Mouse (Mus musculus) thymus, postnatal 25 days (tissue): Measurements from ENCODE around the gene Smtnl2.
A peak's percentile ranks its signal among the peaks of the same experiment; 100 is the strongest.

Experiments used
- DNase-seq: peaks from one replicate; pipeline ENCODE4 v3.0.0; 2022

Gene Smtnl2

DNA sequence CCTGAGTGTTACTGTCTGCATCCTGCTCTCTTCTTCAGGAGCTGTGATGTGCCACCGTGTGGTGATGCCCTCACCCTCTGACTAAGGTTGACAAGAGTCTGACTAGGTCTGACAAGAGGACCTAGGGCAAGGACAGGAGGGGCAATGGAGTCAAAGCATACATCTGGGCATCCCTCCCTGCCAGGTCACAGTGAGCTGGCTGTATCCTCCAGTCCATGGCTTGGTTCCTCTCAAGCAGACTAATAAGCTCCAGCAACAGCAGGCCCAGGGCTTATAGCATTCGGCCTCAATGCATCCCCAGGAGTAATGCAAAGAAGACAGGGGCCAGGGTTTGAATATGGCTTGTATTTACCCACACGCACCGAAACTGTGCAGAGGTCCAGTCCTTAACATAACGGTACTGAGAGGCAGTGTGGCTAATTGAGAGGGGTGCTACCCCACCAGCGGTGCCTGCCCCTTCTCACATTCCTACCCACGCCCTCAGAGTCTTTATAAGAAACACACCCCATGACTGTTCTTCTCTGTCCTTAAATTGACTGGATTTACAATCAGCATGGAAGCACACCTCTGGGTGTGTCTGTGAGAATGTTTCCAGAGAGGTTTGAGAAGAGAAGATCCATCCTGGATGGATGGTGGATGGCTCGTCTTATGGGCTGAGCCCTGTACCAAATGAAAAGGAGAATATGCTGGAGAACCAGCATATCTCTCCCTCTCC lies 13.5 kb downstream of the Smtnl2 start:
- no peak for DNase-seq

DNA sequence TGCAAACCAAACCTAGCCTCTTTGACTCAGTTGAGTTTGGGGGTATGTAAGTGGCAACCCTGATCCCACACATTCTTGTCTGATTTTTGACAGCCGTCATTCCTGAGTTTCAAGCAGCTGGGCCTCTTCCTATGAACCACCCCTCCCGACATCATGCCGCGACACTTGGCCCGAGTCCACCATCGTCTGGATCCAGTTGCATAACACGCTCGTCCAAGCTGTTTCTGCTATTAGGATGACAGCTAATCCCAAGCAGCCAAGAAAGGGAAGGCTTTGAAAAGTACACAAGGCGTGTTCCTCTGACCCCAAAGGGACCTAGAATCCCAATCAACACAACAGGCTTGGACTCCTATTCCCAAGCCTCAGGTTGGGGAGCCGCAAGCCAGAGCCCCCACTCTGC lies 14.4 kb downstream of the Smtnl2 start:
- DNase-seq, result no peak

DNA sequence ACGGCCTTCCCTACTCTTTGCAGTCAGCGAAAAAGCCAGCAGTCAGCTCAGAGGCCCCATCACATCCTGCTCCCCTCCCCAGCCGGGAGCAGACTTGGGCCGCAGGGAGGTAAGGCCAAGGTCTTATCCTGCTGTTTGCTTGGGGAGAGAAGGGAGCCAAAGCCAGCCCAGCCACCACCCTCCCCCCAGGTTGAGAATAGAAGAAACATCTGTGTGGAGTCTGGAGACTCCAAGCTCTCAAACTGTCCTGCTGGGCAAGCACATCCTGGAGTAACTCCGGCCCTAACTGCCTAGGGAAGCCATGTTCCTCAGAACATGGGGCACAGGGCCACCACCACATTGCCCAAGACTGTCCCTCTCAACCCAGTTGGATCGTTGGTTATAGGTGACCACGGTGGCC lies 14.9 kb downstream of the Smtnl2 start:
- no peak for DNase-seq

DNA sequence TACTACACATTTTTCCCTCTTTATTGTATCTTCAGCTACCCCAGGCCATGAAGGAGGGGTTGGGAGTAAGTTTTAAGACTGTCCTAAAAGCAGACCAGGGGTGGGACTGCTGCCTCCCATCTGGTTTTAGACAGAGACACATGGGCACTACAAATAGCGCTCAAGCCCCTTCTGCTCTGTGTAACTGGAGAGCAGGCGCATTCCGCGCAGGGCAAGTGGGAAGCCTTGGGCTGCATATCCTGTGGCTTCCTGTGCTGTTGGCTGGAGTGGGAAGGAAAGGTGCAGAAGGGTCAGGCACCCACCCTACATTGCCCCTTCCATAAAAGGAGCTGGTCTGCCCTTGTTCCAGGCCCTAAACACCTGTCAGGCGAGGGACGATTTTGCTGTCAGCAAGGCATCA lies 15.9 kb downstream of the Smtnl2 start:
- DNase-seq, result no peak

DNA sequence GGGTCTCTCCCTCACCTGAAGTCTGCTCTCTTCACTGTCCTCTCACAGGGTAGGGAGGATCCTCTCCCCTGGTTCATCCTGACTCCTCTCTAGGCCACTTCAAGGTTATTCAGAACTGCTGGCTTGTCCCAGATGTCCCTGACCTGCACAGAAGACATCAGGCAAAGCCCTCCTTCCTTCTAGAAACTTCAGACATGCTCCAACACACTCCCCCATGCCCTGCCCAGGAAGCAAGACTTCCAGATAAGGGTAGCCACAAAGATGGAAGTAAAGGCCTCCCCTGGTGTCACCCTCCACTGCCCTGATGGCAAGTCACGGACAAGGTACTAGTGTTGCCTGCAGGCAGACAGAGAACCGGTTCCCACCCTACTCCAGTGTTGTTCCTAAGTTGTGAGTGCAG lies 16.8 kb downstream of the Smtnl2 start:
- no peak for DNase-seq

DNA sequence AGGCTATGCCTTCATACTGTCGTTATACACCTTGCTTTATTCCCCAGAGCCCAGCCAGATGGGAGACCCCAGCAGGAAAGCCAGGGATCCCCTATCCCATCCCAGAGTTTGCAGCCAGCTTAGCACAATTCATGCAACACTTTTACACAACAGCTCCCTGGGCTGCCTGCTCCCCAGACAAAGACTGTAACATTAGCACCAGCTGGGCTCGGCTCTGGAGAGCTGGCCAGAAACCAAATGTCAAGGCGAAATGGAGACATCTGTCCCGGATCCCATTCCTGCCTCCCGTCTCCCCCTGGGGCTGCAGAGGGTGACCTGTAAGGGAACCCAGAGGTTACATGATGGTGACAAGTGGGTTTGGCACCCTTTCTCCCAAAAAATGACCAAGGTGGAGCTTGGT lies 17.8 kb downstream of the Smtnl2 start:
- DNase-seq, result no peak

DNA sequence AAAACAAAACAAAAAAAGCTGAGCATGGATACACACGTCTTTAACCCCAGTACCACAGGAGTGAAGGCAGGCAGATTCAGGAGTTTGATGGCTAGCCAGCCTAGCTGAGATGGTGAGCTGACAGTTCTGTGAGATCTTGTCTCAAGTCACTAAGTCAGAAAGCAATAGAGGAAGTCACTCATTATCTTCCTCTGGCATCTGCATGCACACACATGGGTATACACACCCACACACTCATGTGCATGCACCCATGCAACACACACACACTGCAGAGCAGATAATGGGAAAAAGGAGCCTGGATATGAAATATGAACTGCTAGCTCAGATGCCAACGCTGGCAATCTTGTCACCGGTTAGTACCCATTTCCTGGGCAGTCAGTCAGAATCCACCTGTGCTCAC lies 18.3 kb downstream of the Smtnl2 start:
- DNase-seq, result no peak

DNA sequence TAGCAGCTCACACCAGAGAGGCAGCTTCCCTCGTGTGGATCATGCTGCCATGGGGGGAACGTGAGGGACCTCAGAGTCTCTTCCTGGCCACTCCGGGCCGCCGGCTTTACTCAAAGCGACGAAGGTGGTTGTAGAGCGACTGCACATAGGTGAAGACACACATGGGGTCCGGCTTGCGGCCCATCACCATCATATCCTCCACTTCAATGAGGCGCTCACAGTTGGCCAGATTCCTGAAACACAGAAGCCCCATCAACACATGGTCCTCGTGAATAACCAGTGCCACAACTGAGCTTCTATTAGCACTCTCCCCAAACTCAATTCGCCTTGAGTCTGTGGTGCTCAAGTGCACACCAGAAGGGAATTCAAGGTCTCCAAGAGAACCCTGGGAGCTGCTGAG lies 20.3 kb downstream of the Smtnl2 start:
- no peak for DNase-seq

DNA sequence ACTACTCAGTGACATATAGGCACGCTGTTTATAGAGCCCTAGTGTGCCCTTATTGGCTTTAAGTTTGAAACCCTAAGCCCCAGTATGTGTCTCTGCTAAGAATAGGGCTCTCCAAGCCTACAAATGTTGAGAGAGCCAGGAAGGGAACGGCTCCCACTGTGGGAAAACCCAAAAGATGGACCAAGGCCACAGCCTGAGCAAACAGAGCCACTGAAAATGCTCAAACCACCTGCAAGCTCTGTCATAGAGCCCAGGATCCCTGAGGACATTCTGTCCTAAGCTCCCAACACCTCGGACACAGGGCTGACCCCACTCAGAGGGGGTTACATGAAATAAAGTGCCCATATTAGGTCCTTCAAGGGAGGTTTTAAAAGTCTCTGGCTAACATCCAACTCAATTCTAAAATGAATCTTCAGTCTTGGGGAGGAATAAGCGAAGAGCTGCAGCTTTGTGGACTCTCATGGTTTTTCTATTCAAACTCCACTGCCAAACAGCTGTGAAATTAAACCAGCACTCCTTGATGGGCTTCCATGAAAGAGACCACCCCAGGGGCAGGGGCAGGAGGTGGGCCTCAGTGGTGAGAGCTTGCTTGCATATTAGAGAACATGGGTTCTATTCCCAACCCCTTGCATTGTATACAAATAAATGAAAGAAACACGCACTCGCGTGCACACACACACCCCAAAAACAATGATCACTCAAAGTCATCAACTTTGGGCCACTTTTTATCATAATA lies 21.9 kb downstream of the Smtnl2 start:
- DNase-seq, result no peak

DNA sequence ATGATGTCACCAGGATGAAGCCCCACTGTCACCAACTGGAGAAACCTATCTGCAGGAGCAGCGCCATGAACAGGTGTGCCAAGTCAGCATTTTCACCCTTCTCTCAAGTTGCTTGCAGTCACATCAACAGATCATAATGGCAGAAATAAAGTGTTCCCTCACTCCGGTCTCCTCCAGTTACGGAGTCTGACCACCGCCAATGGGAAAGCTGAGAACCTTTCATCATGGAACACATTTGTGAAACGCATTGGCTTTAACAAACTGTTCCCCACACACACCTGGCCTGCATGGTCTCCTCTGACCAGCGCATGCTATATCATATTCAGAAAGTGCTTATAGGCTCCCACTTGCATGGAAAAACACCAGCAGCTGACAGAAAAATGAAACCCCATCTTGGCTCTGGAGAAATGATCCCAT lies 23.4 kb downstream of the Smtnl2 start:
- DNase-seq, result no peak

DNA sequence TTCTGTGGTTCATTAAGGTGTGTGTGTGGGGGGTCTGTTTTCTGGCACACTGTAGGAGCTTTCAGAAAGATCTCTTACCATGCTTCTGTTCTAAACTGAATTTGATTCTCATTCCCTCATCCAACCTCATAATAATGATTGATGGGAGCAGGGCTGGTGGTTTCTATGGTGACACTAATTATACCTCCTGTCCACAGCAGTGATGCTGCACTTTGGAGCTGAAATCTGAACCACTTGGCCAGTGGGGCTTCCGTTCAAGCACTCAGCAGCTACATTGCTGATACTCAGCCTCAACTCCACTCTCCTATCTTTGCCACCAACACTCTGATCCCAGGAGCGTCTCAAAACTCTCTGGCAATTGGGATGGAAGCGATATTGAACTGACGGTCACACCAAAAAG lies 32.2 kb downstream of the Smtnl2 start:
- DNase-seq, result no peak

DNA sequence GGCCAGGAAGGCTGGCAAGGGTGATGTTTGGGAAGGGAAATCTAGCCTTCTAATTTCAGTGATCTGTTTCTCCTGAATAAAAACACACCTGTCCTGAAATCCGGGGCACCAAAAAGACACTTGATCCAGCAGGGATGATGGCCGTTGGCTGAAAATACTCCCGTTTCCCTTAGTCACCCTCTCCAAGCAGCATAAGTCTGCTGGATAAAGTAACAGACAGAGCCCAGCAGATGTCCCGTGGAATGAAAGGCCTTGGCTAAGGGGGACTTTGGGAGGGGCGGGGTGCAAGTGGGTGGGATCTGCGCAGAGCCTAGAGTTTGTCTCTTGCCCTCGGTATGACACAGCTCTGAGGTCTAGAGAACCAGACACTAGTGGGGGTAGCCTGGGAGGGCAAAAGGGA lies 33.3 kb downstream of the Smtnl2 start:
- DNase-seq, result no peak

DNA sequence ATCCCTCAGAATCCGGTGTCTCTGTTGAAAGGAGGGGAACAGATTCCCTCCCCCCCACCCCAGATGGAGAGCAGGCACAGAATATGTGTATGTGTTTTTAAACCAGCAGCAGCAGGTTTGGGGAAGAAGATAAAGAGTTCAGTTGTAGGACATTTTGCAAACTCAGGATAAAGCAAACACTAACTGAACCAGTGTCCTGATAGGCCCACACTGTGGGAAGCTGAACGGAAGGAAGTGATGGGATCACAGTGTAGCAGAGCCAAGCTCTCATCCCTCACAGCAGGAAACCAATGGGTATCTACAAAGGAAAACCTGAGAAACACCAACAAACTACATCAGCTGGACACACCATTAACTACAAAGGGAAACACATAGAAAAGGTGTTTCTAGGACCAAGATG lies 35.0 kb downstream of the Smtnl2 start:
- no peak for DNase-seq

DNA sequence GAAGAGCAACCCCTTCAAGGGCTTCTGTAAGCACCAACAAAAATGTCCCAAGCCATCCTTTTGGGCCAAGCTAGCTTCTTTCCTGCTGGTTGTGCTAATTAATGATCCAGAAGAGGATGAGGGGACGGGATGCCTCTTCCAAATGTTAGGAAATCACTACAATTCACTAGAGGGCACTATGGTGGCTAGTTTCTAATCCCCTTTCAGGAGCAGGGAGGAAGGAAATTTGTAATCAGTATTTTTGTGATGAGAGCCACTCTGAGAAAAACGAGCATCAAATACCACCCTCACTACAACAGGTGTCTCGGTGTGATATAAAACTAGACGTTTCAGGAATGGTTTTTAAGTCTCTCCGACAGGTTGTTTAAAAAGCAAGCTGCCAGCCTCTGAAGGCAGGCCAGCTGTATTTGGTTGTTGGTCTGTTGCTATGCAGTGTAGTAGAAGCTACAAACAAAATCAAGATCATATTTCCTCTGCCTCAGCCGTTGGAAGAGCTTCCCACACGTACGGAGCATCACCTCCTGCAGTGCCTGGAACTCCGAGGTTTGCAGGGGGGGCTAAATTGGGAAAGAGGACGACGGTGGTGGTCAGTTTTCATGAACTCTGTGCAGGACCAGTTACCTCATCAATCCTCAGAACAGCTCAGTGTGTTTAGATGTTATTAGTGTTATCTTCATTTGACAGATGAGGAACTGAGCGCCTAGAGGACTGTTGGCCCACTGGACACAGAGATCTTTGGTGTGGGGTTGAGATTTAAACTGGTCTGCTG lies 41.4 kb downstream of the Smtnl2 start:
- DNase-seq, result no peak

DNA sequence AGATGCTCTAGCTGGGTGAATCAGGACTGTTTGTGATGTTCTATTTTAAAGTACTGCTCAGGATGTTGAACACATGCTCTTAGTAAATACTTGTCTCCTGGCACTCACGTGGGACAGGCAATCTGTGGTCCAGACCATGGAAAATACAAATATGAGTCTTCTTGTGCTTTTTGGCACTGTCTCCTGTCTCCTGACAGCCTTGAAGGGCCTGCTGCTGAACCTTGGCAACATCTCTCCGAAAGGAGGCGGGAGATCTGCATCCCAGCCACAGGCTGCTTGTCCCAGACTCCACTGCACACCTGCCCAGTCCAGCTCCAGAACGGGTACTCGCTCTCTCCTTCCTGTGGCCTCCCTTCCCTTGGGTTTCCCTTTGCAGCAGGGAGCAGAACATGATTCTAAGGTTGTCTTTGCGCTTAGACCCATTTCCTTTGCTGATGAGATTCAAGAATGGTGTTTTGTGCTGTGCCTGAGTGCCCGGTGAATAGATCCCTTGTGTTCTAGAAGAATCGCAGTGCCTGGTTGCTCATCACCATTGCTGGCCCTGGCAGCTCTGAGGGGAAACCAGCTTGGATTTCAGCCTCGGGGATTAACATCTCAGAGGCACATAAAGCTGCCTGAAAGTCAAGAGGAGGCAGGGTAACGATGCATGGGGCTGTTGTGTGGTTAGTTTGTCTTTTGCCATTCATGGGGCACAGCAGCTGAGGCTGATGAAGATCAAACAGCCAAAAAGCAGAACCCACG lies 43.4 kb downstream of the Smtnl2 start:
- DNase-seq, result no peak

DNA sequence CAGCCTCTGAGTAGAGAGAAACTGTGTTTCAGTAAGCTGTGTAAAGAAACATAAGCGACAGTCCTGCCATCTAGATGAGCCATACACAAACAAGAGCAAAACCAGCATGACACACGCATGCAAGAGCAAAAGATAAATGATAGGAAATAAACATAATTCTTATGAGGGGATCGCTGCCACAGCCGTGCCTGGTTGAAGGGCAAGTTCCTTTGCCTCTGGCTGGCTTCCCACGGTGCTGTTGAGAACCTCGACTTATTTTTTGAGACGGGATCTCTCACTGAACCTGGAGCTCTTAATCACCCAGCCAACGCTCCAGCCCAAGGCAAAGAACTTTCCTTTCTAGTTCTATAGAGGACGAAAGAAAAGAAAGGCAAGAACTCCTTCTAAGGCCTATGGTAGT lies 45.4 kb downstream of the Smtnl2 start:
- DNase-seq, result no peak

DNA sequence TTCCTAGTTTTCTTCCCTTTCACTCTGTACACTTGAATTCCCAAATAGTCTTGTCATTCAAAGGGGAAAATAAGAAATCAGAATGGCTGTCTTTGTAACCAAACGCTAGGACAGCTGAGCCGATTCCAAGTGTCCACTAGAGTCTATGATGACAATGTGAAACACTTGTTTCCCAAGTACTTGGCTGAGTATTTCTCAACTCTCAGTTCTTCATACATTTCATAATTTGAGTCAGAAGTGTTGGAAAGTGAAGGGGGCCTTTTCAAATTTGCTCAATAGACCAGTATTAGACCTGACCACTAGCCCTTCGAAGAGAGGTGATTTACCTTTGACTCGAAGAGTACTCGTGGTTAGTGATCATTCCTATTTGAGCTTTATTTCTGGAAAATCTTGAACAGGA lies 47.0 kb downstream of the Smtnl2 start:
- DNase-seq, result no peak

DNA sequence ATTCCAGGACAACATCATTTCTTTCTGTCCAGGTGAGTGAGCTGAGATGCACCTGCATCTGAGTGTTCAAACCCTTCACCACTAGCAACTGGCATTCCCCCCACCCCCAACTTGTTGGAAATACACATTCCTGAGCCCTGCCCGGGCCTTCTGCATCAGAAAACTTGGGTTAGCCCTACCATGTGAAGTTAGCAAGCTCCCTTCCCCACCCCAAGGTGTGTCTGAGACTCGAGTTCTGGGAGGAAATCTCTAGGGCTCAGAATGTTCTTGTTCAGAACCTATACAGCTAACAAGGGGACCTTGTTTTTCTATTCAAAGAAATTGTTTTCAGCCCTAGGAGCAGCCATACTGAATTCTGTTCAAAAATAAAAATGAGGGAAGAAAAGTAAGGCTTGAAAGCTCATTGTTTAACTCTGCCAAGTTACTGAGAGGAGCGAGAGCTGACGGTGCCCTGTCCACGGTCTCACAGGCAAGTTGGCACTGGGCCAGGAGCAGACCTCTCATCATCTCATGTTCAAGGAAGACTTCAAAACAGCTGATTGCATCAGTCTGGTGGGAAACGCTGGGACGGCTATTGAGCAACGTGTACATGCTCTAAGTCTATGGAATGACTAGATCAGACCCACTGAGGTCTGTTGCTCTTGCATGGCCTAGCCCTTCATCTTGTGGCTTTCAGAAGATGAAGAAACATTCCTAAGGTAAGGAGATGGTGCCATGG lies 47.8 kb downstream of the Smtnl2 start:
- DNase-seq, result no peak

DNA sequence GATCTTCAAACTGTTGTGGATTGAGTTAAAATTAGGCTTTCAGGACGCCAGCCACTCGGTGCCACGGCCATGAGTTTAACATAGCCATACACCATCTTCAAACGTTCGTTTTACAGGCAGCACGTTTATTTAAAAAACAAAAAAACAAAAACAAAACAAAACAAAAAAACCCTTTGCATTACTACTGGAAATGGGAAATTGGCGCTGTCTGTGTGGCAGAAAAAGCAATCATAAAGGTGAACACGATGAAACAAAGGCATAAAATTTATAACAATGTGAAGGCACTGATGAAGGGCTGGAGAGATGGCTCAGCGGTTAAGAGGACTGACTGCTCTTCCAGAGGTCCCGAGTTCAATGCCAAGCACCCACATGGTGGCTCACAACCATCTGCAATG lies 49.2 kb downstream of the Smtnl2 start, which contains the start of gene Tekt1:
TSS of gene Tekt1 (minus strand) at position 96 of the 395 bp plus-strand sequence.
- DNase-seq, result no peak

DNA sequence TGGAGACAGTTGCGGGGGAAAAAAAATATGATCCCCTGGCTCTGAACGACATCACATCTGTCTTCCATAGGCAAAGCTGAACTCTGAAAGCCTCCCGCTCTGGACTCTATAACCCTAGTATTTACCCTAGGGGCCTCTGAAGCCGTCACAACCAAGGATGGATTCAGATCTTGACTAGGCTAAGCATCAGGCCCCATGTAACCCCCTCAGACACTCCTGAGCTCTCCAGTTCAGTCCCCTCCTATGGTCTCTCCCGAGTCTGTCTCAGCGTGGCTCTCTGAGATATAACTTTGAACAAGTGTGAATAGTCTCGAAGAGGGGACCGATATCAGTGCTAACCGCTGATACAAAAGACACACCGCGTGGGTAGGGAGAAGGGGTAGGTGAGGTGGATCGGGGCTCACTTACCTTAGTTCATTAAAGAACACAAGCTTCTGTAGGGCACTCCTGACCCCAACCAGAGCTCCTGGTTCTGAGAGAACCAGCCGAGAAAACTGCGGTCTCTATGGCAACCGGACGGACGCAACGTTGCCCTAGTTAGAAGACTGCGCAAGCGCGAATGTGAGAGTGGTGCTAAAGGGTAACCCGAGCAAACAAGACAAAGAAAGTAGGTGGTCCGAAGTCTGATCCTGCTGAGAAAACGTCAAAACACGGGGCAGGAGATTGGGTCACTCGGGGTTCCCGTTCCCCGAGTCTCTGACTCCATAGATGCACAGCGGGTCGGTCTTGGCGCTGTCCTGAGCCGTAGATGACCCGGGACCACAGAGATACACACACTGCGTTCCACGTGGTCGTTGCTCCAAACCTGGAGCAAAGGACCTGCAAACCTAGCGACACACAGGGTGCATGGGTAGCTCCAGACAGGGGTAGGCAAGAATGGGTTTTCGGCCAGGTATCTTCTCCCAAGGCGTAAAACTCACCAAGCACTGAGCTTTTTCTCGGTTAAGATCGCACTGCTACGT lies 49.8 kb downstream of the Smtnl2 start:
- peak; percentile 35 for DNase-seq
